Mouse (Mus musculus) heart, embryonic 14.5 days (tissue): ENCODE data around the gene Matn1. TPM values are rescaled to one million over a fixed set of nuclear protein-coding genes. Genes with fewer than 3 reads are reported as not detected.

Experiments used
- ATAC-seq: fragments of 200-750 bp; cut with Nextera tagmentation; 2 replicates; pipeline ENCODE4 v1.8.0; 2017; ENCODE audit warnings: low read depth, moderate TSS enrichment; ENCODE audit not compliant: insufficient number of reproducible peaks, insufficient read depth, low FRiP score
- H3K27ac ChIP-seq, 2 experiments: fragments of 200-500 bp in 1 of 2; fragments of 300-500 bp in 1 of 2; sonication (generic) in 1 of 2; replicated peaks in 1 of 2; 2 replicates each; pipeline ENCODE4 v1.5.1; 2012 to 2014; ENCODE audit warnings: low read depth in 2 of 2, low read length in 2 of 2, control low read depth in 1 of 2, mild to moderate bottlenecking in 1 of 2, mixed read lengths in 1 of 2; ENCODE audit not compliant: control insufficient read depth in 1 of 2, insufficient read depth in 1 of 2
- H3K27me3 ChIP-seq: fragments of 300-500 bp; sonication (generic); 2 replicates; pipeline ENCODE4 v1.6.1; 2014; ENCODE audit warnings: mild to moderate bottlenecking, low read length, control low read depth; ENCODE audit not compliant: control insufficient read depth, insufficient read depth
- H3K36me3 ChIP-seq: fragments of 300-500 bp; sonication (generic); 2 replicates; pipeline ENCODE4 v1.6.1; 2014; ENCODE audit warnings: mild to moderate bottlenecking, control low read depth, low read length, mixed read lengths; ENCODE audit not compliant: control insufficient read depth, insufficient read depth
- H3K4me1 ChIP-seq, 2 experiments: fragments of 200-500 bp in 1 of 2; fragments of 300-500 bp in 1 of 2; sonication (generic) in 1 of 2; 2 replicates each; pipeline ENCODE4 v1.6.1; 2012 to 2014; ENCODE audit warnings: low read length in 2 of 2, control low read depth in 1 of 2, mixed read lengths in 1 of 2; ENCODE audit not compliant: control insufficient read depth in 2 of 2, insufficient read depth in 2 of 2
- H3K4me2 ChIP-seq: fragments of 300-500 bp; sonication (generic); 2 replicates; pipeline ENCODE4 v1.6.1; 2014; ENCODE audit warnings: mild to moderate bottlenecking, low read length
- H3K4me3 ChIP-seq, 2 experiments: fragments of 200-500 bp in 1 of 2; fragments of 300-500 bp in 1 of 2; sonication (generic) in 1 of 2; 2 replicates each; pipeline ENCODE4 v1.5.1; 2012 to 2014; ENCODE audit warnings: low read length in 2 of 2, mild to moderate bottlenecking in 2 of 2, control low read depth in 1 of 2, low read depth in 1 of 2, moderate library complexity in 1 of 2; ENCODE audit not compliant: control insufficient read depth in 1 of 2, insufficient read depth in 1 of 2
- H3K9ac ChIP-seq: fragments of 300-500 bp; sonication (generic); 2 replicates; pipeline ENCODE4 v1.6.1; 2014; ENCODE audit warnings: mild to moderate bottlenecking, low read length
- H3K9me3 ChIP-seq: fragments of 300-500 bp; sonication (generic); 2 replicates; pipeline ENCODE4 v1.6.1; 2016; ENCODE audit warnings: low read length, control low read depth; ENCODE audit not compliant: control insufficient read depth
- whole genome bisulfite sequencing: fragments of 180-500 bp; shearing (Covaris S2); extraction: QIAGEN DNeasy Blood & Tissue Kit; methylation state at CpG from one replicate; pipeline ENCODE4 v1.1.7; 2014; 5-methylcytosine and 5-hydroxymethylcytosine counted together
- polyA plus RNA-seq: library from polyadenylated mRNA; unstranded; fragments of >200 nt; fragmentation: Nextera tagmentation; extraction: Ambion mirVana; gene quantifications from 2 replicates; pipeline ENCODE4 v1.2.1, GENCODE M21; 2014

Gene Matn1
- polyA plus RNA-seq: not detected in 2 replicates

GRCm38 (mm10) chr4:130944112-130944511, at the start of gene Matn1:
Gene Matn1 (plus strand): TSS chr4:130944385.
- H3K4me1 ChIP-seq: no peaks in the 10 kb centered on the region; a peak in 1 of 4 replicates
- H3K27me3 ChIP-seq: peaks cover 13% of the 10 kb centered on the region
- no peak within 1 kb of the TSS for H3K4me3 ChIP-seq
- no peak within 1 kb of the TSS for H3K27ac ChIP-seq
- H3K9me3 ChIP-seq: no peaks in the 10 kb centered on the region
- H3K9ac ChIP-seq: no peak within 1 kb of the TSS
- no peak for ATAC-seq
- no peaks in the 10 kb centered on the region for H3K36me3 ChIP-seq
- WGBS: 18% methylated on average over 6 of the region's 6 CpGs
- H3K4me2 ChIP-seq: no peak within 1 kb of the TSS

GRCm38 (mm10) chr4:130895701-130896100, 48.5 kb upstream of the Matn1 start:
- no peak for ATAC-seq
- Histone ChIP-seq H3K9me3 (no peaks in the 10 kb centered on the region), H3K27ac (no peak overlapping the region), H3K4me2 (no peak overlapping the region), H3K36me3 (no peaks in the 10 kb centered on the region), H3K9ac (no peak overlapping the region), H3K27me3 (no peaks in the 10 kb centered on the region), H3K4me1 (peaks cover 7 to 11% of the 10 kb centered on the region in 2 experiments; a peak in 3 of 4 replicates), H3K4me3 (no peak overlapping the region)
- WGBS: 83% methylated on average over 6 of the region's 6 CpGs

- H3K4me3 ChIP-seq: no peak overlapping the region
- no peak for ATAC-seq
- 69% methylated on average over 2 of the region's 2 CpGs for WGBS
Observed at GRCm38 (mm10) chr4:130896372-130896771, 47.8 kb upstream of the Matn1 start.

GRCm38 (mm10) chr4:130899383-130899781, 44.8 kb upstream of the Matn1 start:
- H3K27ac ChIP-seq: peak overlapping the region; percentile 4 to 48; a peak in 2 of 4 replicates
- no peaks in the 10 kb centered on the region for H3K36me3 ChIP-seq
- ATAC-seq: no peak
- H3K4me2 ChIP-seq: no peak overlapping the region
- no peaks in the 10 kb centered on the region for H3K9me3 ChIP-seq
- no peak overlapping the region for H3K4me3 ChIP-seq
- H3K4me1 ChIP-seq: peaks cover 17% of the 10 kb centered on the region in 2 experiments
- WGBS: 53% methylated on average over 2 of the region's 3 CpGs
- H3K9ac ChIP-seq: peak overlapping the region; percentile 16; the same call in 1 of the 2 replicates
- no peaks in the 10 kb centered on the region for H3K27me3 ChIP-seq

More at GRCm38 (mm10) chr4:130896372-130896771, 47.8 kb upstream of the Matn1 start:
- Histone ChIP-seq H3K36me3 (no peaks in the 10 kb centered on the region), H3K9ac (no peak overlapping the region), H3K4me2 (no peak overlapping the region), H3K4me1 (peaks cover 10 to 11% of the 10 kb centered on the region in 2 experiments; a peak in 3 of 4 replicates), H3K27me3 (no peaks in the 10 kb centered on the region), H3K27ac (no peak overlapping the region), H3K9me3 (no peaks in the 10 kb centered on the region)

- no peak overlapping the region for H3K4me3 ChIP-seq
- H3K4me1 ChIP-seq: peaks cover 22 to 23% of the 10 kb centered on the region in 2 experiments
- H3K4me2 ChIP-seq: no peak overlapping the region
- H3K27me3 ChIP-seq: no peaks in the 10 kb centered on the region
- WGBS: 66% methylated on average over 6 of the region's 6 CpGs
- H3K27ac ChIP-seq: peak overlapping the region; percentile 4 to 48; a peak in 2 of 4 replicates
- no peaks in the 10 kb centered on the region for H3K36me3 ChIP-seq
- ATAC-seq: peak; percentile 49; the same call in 1 of the 2 replicates
- peak overlapping the region; percentile 16; the same call in 1 of the 2 replicates for H3K9ac ChIP-seq
- H3K9me3 ChIP-seq: no peaks in the 10 kb centered on the region
Observed at GRCm38 (mm10) chr4:130899782-130900427, 44.3 kb upstream of the Matn1 start.

- 68% methylated on average over 7 of the region's 7 CpGs for WGBS
- no peak overlapping the region for H3K4me3 ChIP-seq
- H3K9me3 ChIP-seq: no peaks in the 10 kb centered on the region
- H3K27me3 ChIP-seq: no peaks in the 10 kb centered on the region
- H3K27ac ChIP-seq: no peak overlapping the region
- no peak overlapping the region for H3K4me2 ChIP-seq
- no peak overlapping the region for H3K9ac ChIP-seq
- H3K4me1 ChIP-seq: peaks cover 28 to 31% of the 10 kb centered on the region in 2 experiments
- no peak for ATAC-seq
- no peaks in the 10 kb centered on the region for H3K36me3 ChIP-seq
Observed at GRCm38 (mm10) chr4:130900746-130901145, 43.4 kb upstream of the Matn1 start.

- H3K4me2 ChIP-seq: no peak overlapping the region
- H3K27me3 ChIP-seq: no peaks in the 10 kb centered on the region
- H3K36me3 ChIP-seq: no peaks in the 10 kb centered on the region
- H3K4me3 ChIP-seq: no peak overlapping the region
- no peaks in the 10 kb centered on the region for H3K9me3 ChIP-seq
- 50% methylated on average over 8 of the region's 8 CpGs for WGBS
- no peak overlapping the region for H3K27ac ChIP-seq
- no peak for ATAC-seq
- no peak overlapping the region for H3K9ac ChIP-seq
- H3K4me1 ChIP-seq: peaks cover 30 to 39% of the 10 kb centered on the region in 2 experiments
Observed at GRCm38 (mm10) chr4:130902289-130902781, 41.9 kb upstream of the Matn1 start.
